Mouse (Mus musculus): ENCODE measurements at regions not wholly inside any gene's neighbourhood (a gene's known extent, or its start where the extent isn't known, plus 50 kb on each side); places are given as distances from the start of the nearest gene placed in this dataset.

- no peak for DNase-seq (ENCODE audit: extremely low spot score, low spot score)
- no peak overlapping the region for H3K4me3 ChIP-seq
- no peaks in the 10 kb centered on the region for H3K27me3 ChIP-seq (ENCODE audit: poor library complexity, severe bottlenecking)
- 75% methylated on average over 3 of the region's 3 CpGs for WGBS
- no peak overlapping the region for H3K27ac ChIP-seq
- peaks cover 19% of the 10 kb centered on the region for H3K4me1 ChIP-seq
- no peaks in the 10 kb centered on the region for H3K9me3 ChIP-seq
- H3K36me3 ChIP-seq (replicated peaks), result no peaks in the 10 kb centered on the region
Observed at GRCm38 (mm10) chr5:64665064-64665463, 138.1 kb upstream of the Klf3 start.

GRCm38 (mm10) chr5:64666256-64666655 is 136.9 kb upstream of the Klf3 start:
- no peaks in the 10 kb centered on the region for H3K36me3 ChIP-seq (replicated peaks)
- no peak overlapping the region for H3K27ac ChIP-seq
- H3K27me3 ChIP-seq (ENCODE audit: poor library complexity, severe bottlenecking), result no peaks in the 10 kb centered on the region
- H3K9me3 ChIP-seq, result peaks cover 3% of the 10 kb centered on the region; the same call in 1 of the 2 replicates
- 54% methylated on average over 3 of the region's 3 CpGs for WGBS
- DNase-seq (ENCODE audit: extremely low spot score, low spot score), result no peak
- peaks cover 19% of the 10 kb centered on the region for H3K4me1 ChIP-seq
- H3K4me3 ChIP-seq, result no peak overlapping the region

GRCm38 (mm10) chr5:64667053-64667452 is 136.1 kb upstream of the Klf3 start:
- H3K9me3 ChIP-seq, result peaks cover 3% of the 10 kb centered on the region; the same call in 1 of the 2 replicates
- no peak for DNase-seq (ENCODE audit: extremely low spot score, low spot score)
- H3K4me3 ChIP-seq, result no peak overlapping the region
- H3K27ac ChIP-seq, result no peak overlapping the region
- no peaks in the 10 kb centered on the region for H3K36me3 ChIP-seq (replicated peaks)
- no peaks in the 10 kb centered on the region for H3K27me3 ChIP-seq (ENCODE audit: poor library complexity, severe bottlenecking)
- 89% methylated on average over 3 of the region's 3 CpGs for WGBS
- peaks cover 12% of the 10 kb centered on the region for H3K4me1 ChIP-seq

- Histone ChIP-seq H3K27me3 (ENCODE audit: poor library complexity, severe bottlenecking) (no peaks in the 10 kb centered on the region), H3K9me3 (peaks cover 3% of the 10 kb centered on the region; the same call in 1 of the 2 replicates), H3K4me3 (no peak overlapping the region), H3K27ac (no peak overlapping the region), H3K4me1 (no peaks in the 10 kb centered on the region), H3K36me3 (replicated peaks) (no peaks in the 10 kb centered on the region)
- DNase-seq (ENCODE audit: extremely low spot score, low spot score), result no peak
- WGBS, result 96% methylated on average over 2 of the region's 2 CpGs
Observed at GRCm38 (mm10) chr5:64673861-64674260, 129.3 kb upstream of the Klf3 start.

- Histone ChIP-seq H3K4me1 (peaks cover 5% of the 10 kb centered on the region; the same call in 1 of the 2 replicates), H3K27me3 (ENCODE audit: poor library complexity, severe bottlenecking) (no peaks in the 10 kb centered on the region), H3K9me3 (no peaks in the 10 kb centered on the region), H3K27ac (no peak overlapping the region), H3K4me3 (no peak overlapping the region), H3K36me3 (replicated peaks) (no peaks in the 10 kb centered on the region)
- DNase-seq (ENCODE audit: extremely low spot score, low spot score), result no peak
- WGBS, result 90% methylated on average over 17 of the region's 17 CpGs
Observed at GRCm38 (mm10) chr5:64676214-64676945, 126.8 kb upstream of the Klf3 start.

- Histone ChIP-seq H3K4me3 (no peak overlapping the region), H3K4me1 (peaks cover 5% of the 10 kb centered on the region; the same call in 1 of the 2 replicates), H3K36me3 (replicated peaks) (no peaks in the 10 kb centered on the region), H3K27me3 (ENCODE audit: poor library complexity, severe bottlenecking) (no peaks in the 10 kb centered on the region), H3K27ac (no peak overlapping the region), H3K9me3 (no peaks in the 10 kb centered on the region)
- DNase-seq (ENCODE audit: extremely low spot score, low spot score), result no peak
- 93% methylated on average over 8 of the region's 8 CpGs for WGBS
Observed at GRCm38 (mm10) chr5:64676946-64677588, 126.1 kb upstream of the Klf3 start.

- H3K4me1 ChIP-seq, result peaks cover 5% of the 10 kb centered on the region; the same call in 1 of the 2 replicates
- H3K36me3 ChIP-seq (replicated peaks), result no peaks in the 10 kb centered on the region
- no peak overlapping the region for H3K27ac ChIP-seq
- no peak for DNase-seq (ENCODE audit: extremely low spot score, low spot score)
- WGBS, result 97% methylated on average over 2 of the region's 2 CpGs
- no peaks in the 10 kb centered on the region for H3K9me3 ChIP-seq
- no peak overlapping the region for H3K4me3 ChIP-seq
- no peaks in the 10 kb centered on the region for H3K27me3 ChIP-seq (ENCODE audit: poor library complexity, severe bottlenecking)
Observed at GRCm38 (mm10) chr5:64678706-64679105, 124.5 kb upstream of the Klf3 start.

GRCm38 (mm10) chr5:64679996-64680625 is 123.1 kb upstream of the Klf3 start:
- H3K36me3 ChIP-seq (replicated peaks), result no peaks in the 10 kb centered on the region
- H3K27me3 ChIP-seq (ENCODE audit: poor library complexity, severe bottlenecking), result no peaks in the 10 kb centered on the region
- peak overlapping the region; percentile 1; the same call in 1 of the 2 replicates for H3K27ac ChIP-seq
- H3K4me1 ChIP-seq, result peaks cover 5% of the 10 kb centered on the region; the same call in 1 of the 2 replicates
- 84% methylated on average over 18 of the region's 18 CpGs for WGBS
- DNase-seq (ENCODE audit: extremely low spot score, low spot score), result no peak
- H3K9me3 ChIP-seq, result no peaks in the 10 kb centered on the region
- H3K4me3 ChIP-seq, result no peak overlapping the region

- Histone ChIP-seq H3K27ac (no peak overlapping the region), H3K4me3 (no peak overlapping the region), H3K36me3 (replicated peaks) (no peaks in the 10 kb centered on the region), H3K9me3 (no peaks in the 10 kb centered on the region), H3K4me1 (peaks cover 5% of the 10 kb centered on the region; the same call in 1 of the 2 replicates), H3K27me3 (ENCODE audit: poor library complexity, severe bottlenecking) (no peaks in the 10 kb centered on the region)
- 92% methylated on average over 5 of the region's 5 CpGs for WGBS
- DNase-seq (ENCODE audit: extremely low spot score, low spot score), result no peak
Observed at GRCm38 (mm10) chr5:64681161-64681560, 122.0 kb upstream of the Klf3 start.

- Histone ChIP-seq H3K27me3 (ENCODE audit: poor library complexity, severe bottlenecking) (no peaks in the 10 kb centered on the region), H3K36me3 (replicated peaks) (no peaks in the 10 kb centered on the region), H3K9me3 (peaks cover 10% of the 10 kb centered on the region), H3K4me1 (peaks cover 5% of the 10 kb centered on the region; the same call in 1 of the 2 replicates), H3K4me3 (no peak overlapping the region), H3K27ac (no peak overlapping the region)
- WGBS, result 86% methylated on average over 7 of the region's 7 CpGs
- no peak for DNase-seq (ENCODE audit: extremely low spot score, low spot score)
Observed at GRCm38 (mm10) chr5:64682326-64682845, 120.8 kb upstream of the Klf3 start.

- WGBS, result 91% methylated on average over 4 of the region's 4 CpGs
- peaks cover 5% of the 10 kb centered on the region; the same call in 1 of the 2 replicates for H3K4me1 ChIP-seq
- no peaks in the 10 kb centered on the region for H3K27me3 ChIP-seq (ENCODE audit: poor library complexity, severe bottlenecking)
- H3K27ac ChIP-seq, result no peak overlapping the region
- no peaks in the 10 kb centered on the region for H3K36me3 ChIP-seq (replicated peaks)
- DNase-seq (ENCODE audit: extremely low spot score, low spot score), result no peak
- no peak overlapping the region for H3K4me3 ChIP-seq
- H3K9me3 ChIP-seq, result peaks cover 10% of the 10 kb centered on the region
Observed at GRCm38 (mm10) chr5:64683419-64683818, 119.8 kb upstream of the Klf3 start.

- Histone ChIP-seq H3K4me3 (no peak overlapping the region), H3K9me3 (peaks cover 10% of the 10 kb centered on the region), H3K4me1 (peaks cover 5% of the 10 kb centered on the region; the same call in 1 of the 2 replicates), H3K27me3 (ENCODE audit: poor library complexity, severe bottlenecking) (no peaks in the 10 kb centered on the region), H3K27ac (no peak overlapping the region), H3K36me3 (replicated peaks) (no peaks in the 10 kb centered on the region)
- WGBS, result 89% methylated on average over 5 of the region's 5 CpGs
- no peak for DNase-seq (ENCODE audit: extremely low spot score, low spot score)
Observed at GRCm38 (mm10) chr5:64684275-64684674, 118.9 kb upstream of the Klf3 start.

All from forebrain, embryonic 10.5 days (tissue).